In genomic region chr5:107597301-107598077, GRCm38 (mm10) we compare ENCODE assay signal across 7 mouse cellular contexts. TPM values are rescaled to one million over a fixed set of nuclear protein-coding genes. Genes with fewer than 3 reads are reported as not detected.
DNase-seq lines count a peak whose midpoint lies in the region; ATAC-seq lines count a peak whose summit lies in the region.

Gene Rpap2 (plus strand): TSS chr5:107597373.
Gene Glmn (minus strand): TSS chr5:107597888.

- no peaks in the 10 kb centered on the region for H3K9me3 ChIP-seq in embryonic facial prominence, embryonic 11.5 days (replicated peaks; ENCODE audit: control insufficient read depth, low read length)
- H3K9me3 ChIP-seq in limb, embryonic 10.5 days (replicated peaks): no peaks in the 10 kb centered on the region
- H3K9me3 ChIP-seq in midbrain, embryonic 13.5 days: no peaks in the 10 kb centered on the region

- WGBS in embryonic facial prominence, embryonic 11.5 days: under 1% methylated on average over 54 of the region's 64 CpGs
- WGBS in limb, embryonic 10.5 days: under 1% methylated on average over 57 of the region's 64 CpGs
- under 1% methylated on average over 59 of the region's 64 CpGs for WGBS in midbrain, embryonic 13.5 days

- peak; percentile 91 for DNase-seq in adrenal gland, postnatal 14 days
- peak; percentile 84 for DNase-seq in embryonic facial prominence, embryonic 11.5 days (ENCODE audit: low spot score)
- peak; percentile 89 for DNase-seq in kidney, adult 11 months
- DNase-seq in limb, embryonic 10.5 days (ENCODE audit: low spot score): peak; percentile 95
- DNase-seq in spleen, adult 12 weeks (ENCODE audit: low spot score): peak; percentile 81

- H3K4me1 ChIP-seq in embryonic facial prominence, embryonic 11.5 days (ENCODE audit: control insufficient read depth, insufficient read depth, low read length): no peaks in the 10 kb centered on the region
- peaks cover 10% of the 10 kb centered on the region for H3K4me1 ChIP-seq in limb, embryonic 10.5 days
- H3K4me1 ChIP-seq in midbrain, embryonic 13.5 days (replicated peaks): peaks cover 11% of the 10 kb centered on the region

- no peaks in the 10 kb centered on the region for H3K36me3 ChIP-seq in embryonic facial prominence, embryonic 11.5 days (replicated peaks; ENCODE audit: control insufficient read depth, insufficient read depth, low read depth, low read length)
- H3K36me3 ChIP-seq in limb, embryonic 10.5 days: peaks cover 28% of the 10 kb centered on the region
- peaks cover 16% of the 10 kb centered on the region for H3K36me3 ChIP-seq in midbrain, embryonic 13.5 days

- peak within 1 kb of the TSS; percentile 67; the same call in 1 of the 2 replicates for H3K27ac ChIP-seq in embryonic facial prominence, embryonic 11.5 days (replicated peaks; ENCODE audit: low read depth, low read length)
- H3K27ac ChIP-seq in limb, embryonic 10.5 days: peak within 1 kb of the TSS; percentile 95
- H3K27ac ChIP-seq in midbrain, embryonic 13.5 days: peak within 1 kb of the TSS; percentile 88

- H3K27me3 ChIP-seq in embryonic facial prominence, embryonic 11.5 days (ENCODE audit: control insufficient read depth, insufficient read depth, low read length): no peaks in the 10 kb centered on the region
- H3K27me3 ChIP-seq in limb, embryonic 10.5 days (ENCODE audit: low read depth, poor library complexity, severe bottlenecking): no peaks in the 10 kb centered on the region
- H3K27me3 ChIP-seq in midbrain, embryonic 13.5 days: no peaks in the 10 kb centered on the region

- peak within 1 kb of the TSS; percentile 70 for H3K4me3 ChIP-seq in embryonic facial prominence, embryonic 11.5 days (ENCODE audit: low read depth, low read length)
- peak within 1 kb of the TSS; percentile 82 for H3K4me3 ChIP-seq in limb, embryonic 10.5 days
- peak within 1 kb of the TSS; percentile 65 for H3K4me3 ChIP-seq in midbrain, embryonic 13.5 days (replicated peaks)

- H3K9ac ChIP-seq in embryonic facial prominence, embryonic 11.5 days (replicated peaks; ENCODE audit: low read length): peak within 1 kb of the TSS; percentile 82
- H3K9ac ChIP-seq in midbrain, embryonic 13.5 days (replicated peaks): peak within 1 kb of the TSS; percentile 82

- H3K4me2 ChIP-seq in embryonic facial prominence, embryonic 11.5 days (ENCODE audit: low read depth, low read length): peak within 1 kb of the TSS; percentile 35
- H3K4me2 ChIP-seq in midbrain, embryonic 13.5 days (replicated peaks): peak within 1 kb of the TSS; percentile 72

- ATAC-seq in embryonic facial prominence, embryonic 11.5 days (replicated peaks; ENCODE audit: insufficient number of reproducible peaks, low FRiP score, low TSS enrichment, low read depth): peak; percentile 95
- ATAC-seq in granulocyte monocyte progenitor cell, adult 5-6 weeks (replicated peaks; ENCODE audit: poor library complexity, severe bottlenecking): peak; percentile 93
- ATAC-seq in midbrain, embryonic 13.5 days: peak; percentile 97

RNA-seq across cellular contexts. Expression of gene Rpap2, which starts in this region (rescaled TPM):
- total RNA-seq in adrenal gland, postnatal 14 days (2021): 13.2 and 21.2 TPM in 2 replicates
- 23.9 and 24.9 TPM in 2 replicates for polyA plus RNA-seq in embryonic facial prominence, embryonic 11.5 days (2014; fragmentation: Nextera tagmentation; extraction: Ambion mirVana)
- 10.9 and 19.5 TPM in 2 replicates for total RNA-seq in granulocyte monocyte progenitor cell, adult 5-6 weeks (2014; fragmentation: Nextera tagmentation)
- total RNA-seq in granulocyte monocyte progenitor cell, adult 5-6 weeks (2017): 24.4 and 26.8 TPM in 2 replicates
- 19.0 and 22.7 TPM in 2 replicates for polyA plus RNA-seq in limb, embryonic 10.5 days (2016; fragmentation: Nextera tagmentation; extraction: Ambion mirVana)
- polyA plus RNA-seq in midbrain, embryonic 13.5 days (2015; fragmentation: Nextera tagmentation; extraction: Ambion mirVana): 21.9 and 23.6 TPM in 2 replicates

RNA-seq across cellular contexts. Expression of gene Glmn, which starts in this region (rescaled TPM):
- 8.9 and 11.3 TPM in 2 replicates for total RNA-seq in adrenal gland, postnatal 14 days (2021)
- polyA plus RNA-seq in embryonic facial prominence, embryonic 11.5 days (2014; fragmentation: Nextera tagmentation; extraction: Ambion mirVana): 46.6 and 49.1 TPM in 2 replicates
- total RNA-seq in granulocyte monocyte progenitor cell, adult 5-6 weeks (2014; fragmentation: Nextera tagmentation): 12.3 and 18.0 TPM in 2 replicates
- 9.8 and 16.9 TPM in 2 replicates for total RNA-seq in granulocyte monocyte progenitor cell, adult 5-6 weeks (2017)
- 33.0 and 39.0 TPM in 2 replicates for polyA plus RNA-seq in limb, embryonic 10.5 days (2016; fragmentation: Nextera tagmentation; extraction: Ambion mirVana)
- 32.6 and 42.3 TPM in 2 replicates for polyA plus RNA-seq in midbrain, embryonic 13.5 days (2015; fragmentation: Nextera tagmentation; extraction: Ambion mirVana)

Comparison
In these comparisons a context has a peak if more than half of its experiments do, and no peak if none do; other contexts are left out.
1. Peak in every context shown above with its lines: DNase-seq, ATAC-seq, H3K4me3 ChIP-seq and H3K27ac ChIP-seq.